Mouse (Mus musculus): ENCODE results near the gene Msi2.

GRCm38 (mm10) chr11:88687711-88688110 is 30.6 kb downstream of the Msi2 start:
- TF ChIP-seq FLI1 (IDR thresholded peaks at IDR 0.05; ENCODE audit: low read length) (no peak), GATA1 (IDR thresholded peaks at IDR 0.05; ENCODE audit: borderline replicate concordance, low read length) (no peak)
